Mouse (Mus musculus) MEL (cell line): ENCODE measurements around the gene Vti1a. TPM values are rescaled to one million over a fixed set of nuclear protein-coding genes. Genes with fewer than 3 reads are reported as not detected.

Experiments used
- DNase-seq: peaks from one replicate; pipeline ENCODE4 v3.0.0; 2011; ENCODE audit warnings: low read depth, low spot score
- H3K27ac ChIP-seq: 2 replicates; pipeline ENCODE4 v1.5.1; 2012; ENCODE audit warnings: low read depth, mild to moderate bottlenecking, control low read depth, low read length, moderate library complexity; ENCODE audit not compliant: control insufficient read depth
- H3K27me3 ChIP-seq, 2 experiments: fragments of 150-350 bp in 1 of 2; sonication (generic) in 1 of 2; 2 replicates each; pipeline ENCODE4 v1.6.1; 2012; ENCODE audit warnings: low read length in 2 of 2, mild to moderate bottlenecking in 2 of 2, improper control_type of control experiment in 1 of 2, moderate library complexity in 1 of 2; ENCODE audit not compliant: insufficient read depth in 2 of 2, control insufficient read depth in 1 of 2
- H3K36me3 ChIP-seq, 2 experiments: 2 replicates each; pipeline ENCODE4 v1.6.1; 2012 to 2014; ENCODE audit warnings: low read length in 2 of 2, improper control_type of control experiment in 1 of 2, inconsistent platforms in 1 of 2, mild to moderate bottlenecking in 1 of 2; ENCODE audit not compliant: insufficient read depth in 2 of 2, control insufficient read depth in 1 of 2
- H3K4me1 ChIP-seq, 2 experiments: fragments of 150-350 bp in 1 of 2; sonication (generic) in 1 of 2; 2 replicates each; pipeline ENCODE4 v1.6.1; 2012; ENCODE audit warnings: low read length in 2 of 2, improper control_type of control experiment in 1 of 2, mild to moderate bottlenecking in 1 of 2; ENCODE audit not compliant: insufficient read depth in 2 of 2, control insufficient read depth in 1 of 2
- H3K4me3 ChIP-seq, 2 experiments: fragments of 150-350 bp in 1 of 2; sonication (generic) in 1 of 2; 2 replicates each; pipeline ENCODE4 v1.5.1; 2012; ENCODE audit warnings: low read depth in 2 of 2, low read length in 2 of 2, mild to moderate bottlenecking in 2 of 2, moderate library complexity in 2 of 2, control low read depth in 1 of 2, improper control_type of control experiment in 1 of 2; ENCODE audit not compliant: control insufficient read depth in 1 of 2, insufficient read depth in 1 of 2
- H3K79me2 ChIP-seq: 2 replicates; pipeline ENCODE4 v1.6.1; 2012; ENCODE audit warnings: mild to moderate bottlenecking, low read length, moderate library complexity; ENCODE audit not compliant: control insufficient read depth, poor library complexity, insufficient read depth
- H3K9ac ChIP-seq: 2 replicates; pipeline ENCODE4 v1.6.1; 2012; ENCODE audit warnings: low read depth, mild to moderate bottlenecking, control low read depth, low read length, moderate library complexity; ENCODE audit not compliant: control insufficient read depth, poor library complexity, severe bottlenecking
- H3K9me3 ChIP-seq: fragments of 150-350 bp; sonication (generic); replicated peaks from 2 replicates; pipeline ENCODE4 v1.6.1; 2012; ENCODE audit warnings: mild to moderate bottlenecking, low read length, improper control_type of control experiment, moderate library complexity; ENCODE audit not compliant: insufficient read depth
- CHD2 ChIP-seq: IDR thresholded peaks from 2 replicates; pipeline ENCODE4 v1.6.1; 2011; ENCODE audit warnings: low read length, improper control_type of control experiment
- ELF1 ChIP-seq: IDR thresholded peaks from 2 replicates; pipeline ENCODE4 v1.6.1; 2014; ENCODE audit warnings: low read depth, mild to moderate bottlenecking, inconsistent platforms, low read length, improper control_type of control experiment, moderate library complexity
- EP300 ChIP-seq, 2 experiments: IDR thresholded peaks; 2 replicates each; pipeline ENCODE4 v1.6.1; 2011; ENCODE audit warnings: improper control_type of control experiment in 2 of 2, low read length in 2 of 2, low read depth in 1 of 2, mild to moderate bottlenecking in 1 of 2
- GATA1 ChIP-seq: IDR thresholded peaks from 2 replicates; pipeline ENCODE4 v1.6.1; 2011; ENCODE audit warnings: low read depth, low read length, improper control_type of control experiment
- HCFC1 ChIP-seq: IDR thresholded peaks from 2 replicates; pipeline ENCODE4 v1.6.1; 2012; ENCODE audit warnings: low read depth, mild to moderate bottlenecking, inconsistent platforms, low read length, improper control_type of control experiment, moderate library complexity
- KAT2A ChIP-seq: conservative IDR thresholded peaks from 2 replicates; pipeline ENCODE4 v1.6.1; 2012; ENCODE audit warnings: low read depth, low read length, improper control_type of control experiment, inconsistent platforms
- MAZ ChIP-seq: IDR thresholded peaks from 2 replicates; pipeline ENCODE4 v1.6.1; 2012; ENCODE audit warnings: low read depth, mild to moderate bottlenecking, inconsistent platforms, low read length, improper control_type of control experiment
- MEF2A ChIP-seq: IDR thresholded peaks from 2 replicates; pipeline ENCODE4 v1.6.1; 2014; ENCODE audit warnings: low read depth, mild to moderate bottlenecking, inconsistent platforms, low read length, improper control_type of control experiment; ENCODE audit not compliant: poor library complexity, insufficient replicate concordance, severe bottlenecking; ENCODE audit errors: extremely low read depth
- MXI1 ChIP-seq: IDR thresholded peaks from 2 replicates; pipeline ENCODE4 v1.6.1; 2011; ENCODE audit warnings: mild to moderate bottlenecking, low read depth, low read length, improper control_type of control experiment
- MYB ChIP-seq: IDR thresholded peaks from 2 replicates; pipeline ENCODE4 v1.6.1; 2011; ENCODE audit warnings: mild to moderate bottlenecking, low read depth, low read length, improper control_type of control experiment
- MYC ChIP-seq: IDR thresholded peaks from 2 replicates; pipeline ENCODE4 v1.6.1; 2011; ENCODE audit warnings: low read depth, mild to moderate bottlenecking, low read length, improper control_type of control experiment, moderate library complexity
- NRF1 ChIP-seq: IDR thresholded peaks from 2 replicates; pipeline ENCODE4 v1.6.1; 2014; ENCODE audit warnings: low read depth, mild to moderate bottlenecking, inconsistent platforms, low read length, improper control_type of control experiment, moderate library complexity; ENCODE audit not compliant: poor library complexity, insufficient read depth, severe bottlenecking
- POLR2AphosphoS2 ChIP-seq: IDR thresholded peaks from 2 replicates; pipeline ENCODE4 v1.6.1; 2011; ENCODE audit warnings: low read length, improper control_type of control experiment
- POLR2AphosphoS5 ChIP-seq: IDR thresholded peaks from 2 replicates; pipeline ENCODE4 v1.6.1; 2012; ENCODE audit warnings: low read depth, borderline replicate concordance, mild to moderate bottlenecking, inconsistent platforms, low read length, moderate library complexity, mixed read lengths
- RAD21 ChIP-seq: IDR thresholded peaks from 2 replicates; pipeline ENCODE4 v1.6.1; 2011; ENCODE audit warnings: mild to moderate bottlenecking, low read depth, low read length, improper control_type of control experiment
- RCOR1 ChIP-seq: IDR thresholded peaks from 2 replicates; pipeline ENCODE4 v1.6.1; 2012; ENCODE audit warnings: low read depth, mild to moderate bottlenecking, inconsistent platforms, low read length, improper control_type of control experiment
- SMC3 ChIP-seq: IDR thresholded peaks from 2 replicates; pipeline ENCODE4 v1.6.1; 2011; ENCODE audit warnings: low read depth, low read length, improper control_type of control experiment
- TAL1 ChIP-seq: IDR thresholded peaks from 2 replicates; pipeline ENCODE4 v1.6.1; 2012; ENCODE audit warnings: mild to moderate bottlenecking, inconsistent platforms, low read length, moderate library complexity, mixed read lengths
- TCF12 ChIP-seq: IDR thresholded peaks from 2 replicates; pipeline ENCODE4 v1.6.1; 2014; ENCODE audit warnings: low read depth, mild to moderate bottlenecking, inconsistent platforms, low read length, improper control_type of control experiment, moderate library complexity
- UBTF ChIP-seq: IDR thresholded peaks from 2 replicates; pipeline ENCODE4 v1.6.1; 2012; ENCODE audit warnings: low read depth, mild to moderate bottlenecking, inconsistent platforms, low read length, improper control_type of control experiment, moderate library complexity, borderline replicate concordance; ENCODE audit not compliant: insufficient read depth
- USF2 ChIP-seq, 2 experiments: IDR thresholded peaks; 2 replicates each; pipeline ENCODE4 v1.6.1; 2011 to 2012; ENCODE audit warnings: improper control_type of control experiment in 2 of 2, low read length in 2 of 2, borderline replicate concordance in 1 of 2, inconsistent platforms in 1 of 2, low read depth in 1 of 2, mild to moderate bottlenecking in 1 of 2; ENCODE audit not compliant: insufficient read depth in 1 of 2
- ZC3H11A ChIP-seq: IDR thresholded peaks from 2 replicates; pipeline ENCODE4 v1.6.1; 2012; ENCODE audit warnings: low read depth, mild to moderate bottlenecking, inconsistent platforms, low read length, improper control_type of control experiment
- ZKSCAN1 ChIP-seq: IDR thresholded peaks from 2 replicates; pipeline ENCODE4 v1.6.1; 2012; ENCODE audit warnings: low read depth, mild to moderate bottlenecking, inconsistent platforms, low read length, improper control_type of control experiment, moderate library complexity
- ZNF384 ChIP-seq: IDR thresholded peaks from 2 replicates; pipeline ENCODE4 v1.6.1; 2012; ENCODE audit warnings: low read depth, mild to moderate bottlenecking, inconsistent platforms, low read length, improper control_type of control experiment
- polyA plus RNA-seq, 2 experiments: library from polyadenylated mRNA; stranded (reverse) in 1 of 2; unstranded in 1 of 2; fragments of >175 nt in 1 of 2; fragments of >200 nt in 1 of 2; gene quantifications; 2 replicates each; pipeline versions ENCODE4 v1.2.1 to v1.2.4; 2012; ENCODE audit warnings: low replicate concordance in 2 of 2, low read depth in 1 of 2; ENCODE audit not compliant: insufficient read length in 2 of 2, insufficient read depth in 1 of 2, missing spikeins in 1 of 2
- total RNA-seq: library from RNA; depleted of rRNA; stranded (reverse); fragments of 300-350 nt; gene quantifications from 2 replicates; pipeline ENCODE4 v1.2.3, GENCODE M21; 2012

The Vti1a gene
- total and polyA plus RNA-seq, 3 experiments: 37.2 to 119 (median 42.8) TPM

DNA sequence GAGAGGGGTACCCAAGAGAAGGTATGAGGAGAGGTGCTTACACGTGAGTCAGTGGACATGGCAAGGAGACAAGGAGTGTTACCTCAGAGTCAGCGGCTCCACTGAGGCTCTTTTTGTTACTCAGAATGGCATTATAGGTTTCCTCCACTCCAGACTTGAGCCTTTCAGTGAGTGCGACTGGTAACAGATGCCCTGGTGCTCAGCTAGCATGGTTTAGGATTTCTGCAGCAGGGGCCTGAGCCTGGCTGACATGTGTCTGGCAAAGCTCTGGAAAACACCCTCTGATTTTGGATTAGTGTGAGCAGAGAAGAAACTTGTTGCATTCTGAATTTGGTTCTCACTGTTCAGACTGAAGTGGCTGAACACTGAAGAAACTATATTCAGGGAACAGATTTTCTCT lies 209.0 kb downstream of the Vti1a start:
- no peaks in the 10 kb centered on the region for H3K4me1 ChIP-seq
- no peak overlapping the region for H3K4me3 ChIP-seq
- DNase-seq: no peak
- no peaks in the 10 kb centered on the region for H3K79me2 ChIP-seq
- H3K9me3 ChIP-seq: no peaks in the 10 kb centered on the region
- no peak overlapping the region for H3K9ac ChIP-seq
- H3K27me3 ChIP-seq: no peaks in the 10 kb centered on the region
- no peaks in the 10 kb centered on the region; a peak in 1 of 4 replicates for H3K36me3 ChIP-seq
- TF ChIP-seq POLR2AphosphoS5 (no peak), ZC3H11A (no peak), NRF1 (no peak), MEF2A (no peak), UBTF (no peak), TCF12 (no peak), SMC3 (no peak)
- H3K27ac ChIP-seq: no peak overlapping the region

DNA sequence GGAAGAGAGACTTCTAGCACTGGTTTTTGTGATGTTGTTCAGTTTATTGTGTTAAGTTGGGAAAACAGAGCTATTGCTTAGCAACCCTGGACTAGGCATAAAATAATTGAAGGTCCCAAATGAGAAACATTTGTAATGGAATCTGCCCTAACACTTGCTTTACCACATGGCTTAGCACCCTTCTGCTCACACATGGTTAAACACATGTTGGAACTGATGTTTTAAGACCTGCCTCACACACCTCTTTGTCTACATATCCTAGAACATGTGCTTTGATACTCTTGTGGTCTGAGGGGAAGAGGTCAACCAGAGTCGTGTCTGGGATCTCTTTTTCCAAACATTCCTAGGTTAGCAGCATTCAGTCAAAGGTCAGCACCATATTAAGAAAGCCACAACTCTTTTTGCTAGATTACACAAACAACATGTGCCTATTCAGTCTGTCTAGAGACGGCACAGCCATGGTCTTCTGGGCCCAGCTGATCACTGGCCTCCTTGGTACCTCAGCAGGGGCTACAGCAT lies 210.7 kb downstream of the Vti1a start:
- TF ChIP-seq RAD21 (no peak), CHD2 (no peak), ZKSCAN1 (no peak), RCOR1 (no peak), USF2 (IDR thresholded peaks at IDR 0.05; ENCODE audit: borderline replicate concordance in 1 of 2, insufficient read depth in 1 of 2, low read depth in 1 of 2, low read length in 2 of 2) (no peak), NRF1 (no peak), SMC3 (no peak)
- TF ChIP-seq, all 39 proteins: peak for 0
- no peak overlapping the region for H3K27ac ChIP-seq
- no peak for DNase-seq
- no peaks in the 10 kb centered on the region for H3K27me3 ChIP-seq
- H3K79me2 ChIP-seq: no peaks in the 10 kb centered on the region
- no peak overlapping the region for H3K9ac ChIP-seq
- H3K9me3 ChIP-seq: no peaks in the 10 kb centered on the region
- no peak overlapping the region for H3K4me3 ChIP-seq
- no peaks in the 10 kb centered on the region for H3K4me1 ChIP-seq
- no peaks in the 10 kb centered on the region for H3K36me3 ChIP-seq

DNA sequence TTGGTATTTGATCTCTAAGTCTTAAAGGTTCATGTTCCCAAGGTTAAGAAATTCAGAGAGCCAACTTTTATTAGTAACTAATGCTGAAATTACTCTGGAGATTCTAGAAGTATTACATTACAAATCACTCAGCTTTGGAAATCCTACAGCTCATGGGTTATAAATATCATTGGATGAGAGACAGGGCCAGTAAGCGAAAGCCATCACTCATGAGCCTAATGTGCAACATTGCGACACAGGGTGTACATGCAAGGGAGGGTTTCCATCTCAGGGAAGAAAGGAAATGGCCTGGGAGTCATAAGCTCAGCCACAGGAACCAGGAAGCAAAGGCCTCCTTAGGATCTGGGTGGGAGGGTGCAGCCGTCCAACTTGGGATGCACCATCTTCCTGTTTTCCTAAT lies 213.9 kb downstream of the Vti1a start:
- Histone ChIP-seq H3K27me3 (no peaks in the 10 kb centered on the region), H3K79me2 (no peaks in the 10 kb centered on the region), H3K9me3 (no peaks in the 10 kb centered on the region), H3K36me3 (no peaks in the 10 kb centered on the region), H3K4me3 (no peak overlapping the region), H3K27ac (no peak overlapping the region), H3K4me1 (no peaks in the 10 kb centered on the region), H3K9ac (no peak overlapping the region)
- DNase-seq: no peak
- TF ChIP-seq TAL1 (no peak), EP300 (IDR thresholded peaks at IDR 0.05; ENCODE audit: low read depth in 1 of 2, low read length in 2 of 2) (no peak), CHD2 (no peak), RCOR1 (no peak), MXI1 (no peak), ELF1 (no peak), HCFC1 (no peak), UBTF (no peak), MYB (no peak), MAZ (no peak), USF2 (IDR thresholded peaks at IDR 0.05; ENCODE audit: borderline replicate concordance in 1 of 2, insufficient read depth in 1 of 2, low read depth in 1 of 2, low read length in 2 of 2) (no peak), MYC (no peak), POLR2AphosphoS2 (no peak), ZNF384 (no peak), GATA1 (no peak), KAT2A (no peak)
